Mouse (Mus musculus) forebrain, embryonic 11.5 days (tissue): ENCODE measurements around the gene Hsf2bp. TPM values are rescaled to one million over a fixed set of nuclear protein-coding genes. Genes with fewer than 3 reads are reported as not detected.

ENCODE experiments used
- ATAC-seq: fragments of 200-750 bp; cut with Nextera tagmentation; replicated peaks from 2 replicates; pipeline ENCODE4 v1.8.0; 2017; ENCODE audit warnings: moderate TSS enrichment; ENCODE audit not compliant: low FRiP score
- DNase-seq: peaks from one replicate; pipeline ENCODE4 v3.0.0-alpha.2; 2017; ENCODE audit warnings: low spot score
- H3K27ac ChIP-seq: fragments of 300-500 bp; sonication (generic); 2 replicates; pipeline ENCODE4 v1.5.1; 2014; ENCODE audit warnings: low read depth, low read length
- H3K27me3 ChIP-seq: fragments of 300-500 bp; sonication (generic); 2 replicates; pipeline ENCODE4 v1.6.1; 2014; ENCODE audit warnings: mild to moderate bottlenecking, low read length, mixed read lengths; ENCODE audit not compliant: control insufficient read depth, insufficient read depth
- H3K36me3 ChIP-seq: fragments of 300-500 bp; sonication (generic); 2 replicates; pipeline ENCODE4 v1.6.1; 2014; ENCODE audit warnings: mild to moderate bottlenecking, low read length, moderate library complexity, mixed read lengths; ENCODE audit not compliant: control insufficient read depth, insufficient read depth
- H3K4me1 ChIP-seq: fragments of 300-500 bp; sonication (generic); replicated peaks from 2 replicates; pipeline ENCODE4 v1.6.1; 2014; ENCODE audit warnings: low read length, mixed read lengths; ENCODE audit not compliant: control insufficient read depth, insufficient read depth
- H3K4me2 ChIP-seq: fragments of 300-500 bp; sonication (generic); 2 replicates; pipeline ENCODE4 v1.6.1; 2014; ENCODE audit warnings: low read depth, mild to moderate bottlenecking, low read length, moderate library complexity, mixed read lengths; ENCODE audit not compliant: severe bottlenecking
- H3K4me3 ChIP-seq: fragments of 300-500 bp; sonication (generic); 2 replicates; pipeline ENCODE4 v1.5.1; 2014; ENCODE audit warnings: low read depth, low read length
- H3K9ac ChIP-seq: fragments of 300-500 bp; sonication (generic); 2 replicates; pipeline ENCODE4 v1.6.1; 2014; ENCODE audit warnings: low read length
- H3K9me3 ChIP-seq: fragments of 300-500 bp; sonication (generic); 2 replicates; pipeline ENCODE4 v1.6.1; 2016; ENCODE audit warnings: low read length, mixed read lengths; ENCODE audit not compliant: control insufficient read depth
- WGBS: fragments of 180-500 bp; shearing (Covaris S2); extraction: QIAGEN DNeasy Blood & Tissue Kit; methylation state at CpG from one replicate; pipeline ENCODE4 v1.1.7; 2014; 5-methylcytosine and 5-hydroxymethylcytosine counted together
- polyA plus RNA-seq: library from polyadenylated mRNA; unstranded; fragments of >200 nt; fragmentation: Nextera tagmentation; extraction: Ambion mirVana; gene quantifications from 2 replicates; pipeline ENCODE4 v1.2.1, GENCODE M21; 2014

Gene Hsf2bp
- polyA plus RNA-seq, 1 experiment from 2014 or later: 0.31 TPM

- WGBS: 87% methylated on average over 5 of the region's 5 CpGs
- Histone ChIP-seq H3K9me3 (peaks cover 3% of the 10 kb centered on the region; the same call in 1 of the 2 replicates), H3K4me1 (no peaks in the 10 kb centered on the region), H3K27me3 (no peaks in the 10 kb centered on the region), H3K9ac (no peak overlapping the region), H3K4me2 (no peak overlapping the region), H3K36me3 (no peaks in the 10 kb centered on the region), H3K4me3 (no peak overlapping the region), H3K27ac (no peak overlapping the region)
- DNase-seq (no peak), ATAC-seq (no peak)
These were observed 29.3 kb downstream of the Hsf2bp start for GRCm38 (mm10) chr17:32006800-32007199.

GRCm38 (mm10) chr17:32003251-32003650 lies 32.9 kb downstream of the Hsf2bp start:
- Histone ChIP-seq H3K4me1 (no peaks in the 10 kb centered on the region), H3K27ac (no peak overlapping the region), H3K27me3 (no peaks in the 10 kb centered on the region), H3K9ac (no peak overlapping the region), H3K9me3 (peaks cover 3% of the 10 kb centered on the region; the same call in 1 of the 2 replicates), H3K36me3 (no peaks in the 10 kb centered on the region), H3K4me2 (no peak overlapping the region), H3K4me3 (no peak overlapping the region)
- 90% methylated on average over 3 of the region's 3 CpGs for WGBS
- DNase-seq: no peak
- ATAC-seq: no peak

GRCm38 (mm10) chr17:31998351-31998750 lies 37.8 kb downstream of the Hsf2bp start:
- H3K27me3 ChIP-seq: no peaks in the 10 kb centered on the region
- ATAC-seq: no peak
- 100% methylated on average over 1 of the region's 1 CpGs for WGBS

GRCm38 (mm10) chr17:31996331-31996730 lies 39.8 kb downstream of the Hsf2bp start:
- no peak for DNase-seq
- 78% methylated on average over 4 of the region's 4 CpGs for WGBS
- ATAC-seq: no peak
- H3K4me1 ChIP-seq: no peaks in the 10 kb centered on the region
- H3K27ac ChIP-seq: no peak overlapping the region
- H3K4me3 ChIP-seq: no peak overlapping the region
- H3K9me3 ChIP-seq: no peaks in the 10 kb centered on the region
- no peaks in the 10 kb centered on the region for H3K27me3 ChIP-seq
- no peak overlapping the region for H3K9ac ChIP-seq
- H3K4me2 ChIP-seq: no peak overlapping the region
- H3K36me3 ChIP-seq: no peaks in the 10 kb centered on the region

More at GRCm38 (mm10) chr17:31998351-31998750, 37.8 kb downstream of the Hsf2bp start:
- no peak overlapping the region for H3K27ac ChIP-seq
- H3K9ac ChIP-seq: no peak overlapping the region
- H3K4me1 ChIP-seq: no peaks in the 10 kb centered on the region
- DNase-seq: no peak
- no peaks in the 10 kb centered on the region for H3K36me3 ChIP-seq
- H3K4me3 ChIP-seq: no peak overlapping the region
- H3K4me2 ChIP-seq: no peak overlapping the region
- no peaks in the 10 kb centered on the region for H3K9me3 ChIP-seq

- no peaks in the 10 kb centered on the region for H3K36me3 ChIP-seq
- 82% methylated on average over 2 of the region's 2 CpGs for WGBS
- no peaks in the 10 kb centered on the region for H3K9me3 ChIP-seq
- H3K4me2 ChIP-seq: no peak overlapping the region
- H3K27me3 ChIP-seq: no peaks in the 10 kb centered on the region
- no peak overlapping the region for H3K27ac ChIP-seq
- no peak for ATAC-seq
- no peak overlapping the region for H3K9ac ChIP-seq
- no peaks in the 10 kb centered on the region for H3K4me1 ChIP-seq
- no peak overlapping the region for H3K4me3 ChIP-seq
- no peak for DNase-seq
These were observed 40.4 kb downstream of the Hsf2bp start for GRCm38 (mm10) chr17:31995784-31996183.

- DNase-seq: no peak
- no peaks in the 10 kb centered on the region for H3K27me3 ChIP-seq
- H3K36me3 ChIP-seq: no peaks in the 10 kb centered on the region
- H3K4me2 ChIP-seq: no peak overlapping the region
- no peak overlapping the region for H3K9ac ChIP-seq
- H3K27ac ChIP-seq: no peak overlapping the region
- no peaks in the 10 kb centered on the region for H3K4me1 ChIP-seq
- H3K4me3 ChIP-seq: no peak overlapping the region
- ATAC-seq: no peak
- no peaks in the 10 kb centered on the region for H3K9me3 ChIP-seq
These were observed 42.0 kb downstream of the Hsf2bp start for GRCm38 (mm10) chr17:31994132-31994531.

GRCm38 (mm10) chr17:31993354-31993753 lies 42.8 kb downstream of the Hsf2bp start:
- WGBS: 87% methylated on average over 1 of the region's 1 CpGs
- no peaks in the 10 kb centered on the region for H3K36me3 ChIP-seq
- DNase-seq (no peak), ATAC-seq (no peak)
- H3K27ac ChIP-seq: no peak overlapping the region
- H3K4me3 ChIP-seq: no peak overlapping the region
- no peaks in the 10 kb centered on the region for H3K27me3 ChIP-seq
- no peaks in the 10 kb centered on the region for H3K4me1 ChIP-seq
- H3K9ac ChIP-seq: no peak overlapping the region
- H3K9me3 ChIP-seq: no peaks in the 10 kb centered on the region
- no peak overlapping the region for H3K4me2 ChIP-seq

GRCm38 (mm10) chr17:31992004-31992403 lies 44.1 kb downstream of the Hsf2bp start:
- 79% methylated on average over 2 of the region's 2 CpGs for WGBS
- H3K27ac ChIP-seq: no peak overlapping the region
- no peak for ATAC-seq

GRCm38 (mm10) chr17:31989035-31989434 lies 47.1 kb downstream of the Hsf2bp start:
- Histone ChIP-seq H3K9me3 (no peaks in the 10 kb centered on the region), H3K4me1 (no peaks in the 10 kb centered on the region), H3K4me3 (no peak overlapping the region), H3K27ac (no peak overlapping the region), H3K27me3 (no peaks in the 10 kb centered on the region), H3K4me2 (no peak overlapping the region), H3K9ac (no peak overlapping the region), H3K36me3 (no peaks in the 10 kb centered on the region)
- no peak for ATAC-seq
- WGBS: 89% methylated on average over 2 of the region's 2 CpGs
- no peak for DNase-seq

More at GRCm38 (mm10) chr17:31992004-31992403, 44.1 kb downstream of the Hsf2bp start:
- no peak for DNase-seq
- H3K27me3 ChIP-seq: no peaks in the 10 kb centered on the region
- no peak overlapping the region for H3K9ac ChIP-seq
- H3K4me1 ChIP-seq: no peaks in the 10 kb centered on the region
- no peak overlapping the region for H3K4me2 ChIP-seq
- H3K36me3 ChIP-seq: no peaks in the 10 kb centered on the region
- H3K4me3 ChIP-seq: no peak overlapping the region
- no peaks in the 10 kb centered on the region for H3K9me3 ChIP-seq
